Mouse (Mus musculus) bone marrow, adult 2 months (tissue): ENCODE data around the gene Nfkbie.

Source experiments
- CTCF ChIP-seq: fragments of 200-500 bp; IDR thresholded peaks from 2 replicates; pipeline ENCODE4 v1.5.1; 2011; ENCODE audit warnings: low read length, control low read depth; ENCODE audit not compliant: control insufficient read depth, insufficient read depth
- POLR2A ChIP-seq: fragments of 200-500 bp; IDR thresholded peaks from 2 replicates; pipeline ENCODE4 v1.6.1; 2011; ENCODE audit warnings: low read depth, mild to moderate bottlenecking, control low read depth, low read length, borderline replicate concordance; ENCODE audit not compliant: control insufficient read depth

- no peak for TF ChIP-seq CTCF
- TF ChIP-seq POLR2A: peak; percentile 52; the same call in 1 of the 2 replicates
Observed at GRCm38 (mm10) chr17:45594881-45595735, 39.6 kb downstream of the Nfkbie start.
